Mouse (Mus musculus): ENCODE results near the gene Slco3a1. TPM values are rescaled to one million over a fixed set of nuclear protein-coding genes. Genes with fewer than 3 reads are reported as not detected.

The Slco3a1 gene
- polyA plus RNA-seq, 1 experiment = 1.2 TPM

GRCm38 (mm10) chr7:74422731-74423130 is 131.8 kb downstream of the Slco3a1 start:
- H3K9ac ChIP-seq (ENCODE audit: low read depth, poor library complexity, severe bottlenecking) = no peak overlapping the region
- H3K4me3 ChIP-seq (ENCODE audit: low read depth, low read length) = no peak overlapping the region
- no peak overlapping the region for H3K27ac ChIP-seq (ENCODE audit: insufficient read depth, low read length)
- H3K27me3 ChIP-seq (ENCODE audit: control insufficient read depth, insufficient read depth, low read length, poor library complexity, severe bottlenecking) = no peaks in the 10 kb centered on the region
- no peaks in the 10 kb centered on the region for H3K9me3 ChIP-seq (replicated peaks; ENCODE audit: control insufficient read depth, insufficient read depth, low read length, poor library complexity, severe bottlenecking)
- no peaks in the 10 kb centered on the region for H3K4me1 ChIP-seq (ENCODE audit: control insufficient read depth, insufficient read depth, low read length)
- TF ChIP-seq POLR2A (IDR thresholded peaks at IDR 0.05; ENCODE audit: insufficient read depth, low read length) (no peak), EP300 (IDR thresholded peaks at IDR 0.05; ENCODE audit: insufficient read depth, low read depth, low read length) (no peak), CTCF (IDR thresholded peaks at IDR 0.05; ENCODE audit: low read depth, low read length) (no peak)
- no peaks in the 10 kb centered on the region for H3K36me3 ChIP-seq (ENCODE audit: control insufficient read depth, insufficient read depth, low read length, poor library complexity, severe bottlenecking)

GRCm38 (mm10) chr7:74422002-74422401 is 132.6 kb downstream of the Slco3a1 start:
- Histone ChIP-seq H3K4me1 (ENCODE audit: control insufficient read depth, insufficient read depth, low read length) (no peaks in the 10 kb centered on the region), H3K4me3 (ENCODE audit: low read depth, low read length) (no peak overlapping the region), H3K9me3 (replicated peaks; ENCODE audit: control insufficient read depth, insufficient read depth, low read length, poor library complexity, severe bottlenecking) (no peaks in the 10 kb centered on the region), H3K27me3 (ENCODE audit: control insufficient read depth, insufficient read depth, low read length, poor library complexity, severe bottlenecking) (no peaks in the 10 kb centered on the region), H3K36me3 (ENCODE audit: control insufficient read depth, insufficient read depth, low read length, poor library complexity, severe bottlenecking) (no peaks in the 10 kb centered on the region), H3K27ac (ENCODE audit: insufficient read depth, low read length) (no peak overlapping the region), H3K9ac (ENCODE audit: low read depth, poor library complexity, severe bottlenecking) (no peak overlapping the region)
- TF ChIP-seq POLR2A (IDR thresholded peaks at IDR 0.05; ENCODE audit: insufficient read depth, low read length) = no peak
- TF ChIP-seq EP300 (IDR thresholded peaks at IDR 0.05; ENCODE audit: insufficient read depth, low read depth, low read length) = no peak
- no peak for TF ChIP-seq CTCF (IDR thresholded peaks at IDR 0.05; ENCODE audit: low read depth, low read length)

GRCm38 (mm10) chr7:74421591-74421990 is 133.0 kb downstream of the Slco3a1 start:
- Histone ChIP-seq H3K36me3 (ENCODE audit: control insufficient read depth, insufficient read depth, low read length, poor library complexity, severe bottlenecking) (no peaks in the 10 kb centered on the region), H3K9me3 (replicated peaks; ENCODE audit: control insufficient read depth, insufficient read depth, low read length, poor library complexity, severe bottlenecking) (no peaks in the 10 kb centered on the region), H3K27ac (ENCODE audit: insufficient read depth, low read length) (no peak overlapping the region), H3K27me3 (ENCODE audit: control insufficient read depth, insufficient read depth, low read length, poor library complexity, severe bottlenecking) (no peaks in the 10 kb centered on the region), H3K4me1 (ENCODE audit: control insufficient read depth, insufficient read depth, low read length) (no peaks in the 10 kb centered on the region), H3K9ac (ENCODE audit: low read depth, poor library complexity, severe bottlenecking) (no peak overlapping the region), H3K4me3 (ENCODE audit: low read depth, low read length) (no peak overlapping the region)
- TF ChIP-seq CTCF (IDR thresholded peaks at IDR 0.05; ENCODE audit: low read depth, low read length) (no peak), EP300 (IDR thresholded peaks at IDR 0.05; ENCODE audit: insufficient read depth, low read depth, low read length) (no peak), POLR2A (IDR thresholded peaks at IDR 0.05; ENCODE audit: insufficient read depth, low read length) (no peak)

GRCm38 (mm10) chr7:74419706-74420105 is 134.9 kb downstream of the Slco3a1 start:
- TF ChIP-seq POLR2A (IDR thresholded peaks at IDR 0.05; ENCODE audit: insufficient read depth, low read length) = no peak
- TF ChIP-seq CTCF (IDR thresholded peaks at IDR 0.05; ENCODE audit: low read depth, low read length) = no peak
- no peak for TF ChIP-seq EP300 (IDR thresholded peaks at IDR 0.05; ENCODE audit: insufficient read depth, low read depth, low read length)
- Histone ChIP-seq H3K9me3 (replicated peaks; ENCODE audit: control insufficient read depth, insufficient read depth, low read length, poor library complexity, severe bottlenecking) (no peaks in the 10 kb centered on the region), H3K4me3 (ENCODE audit: low read depth, low read length) (no peak overlapping the region), H3K36me3 (ENCODE audit: control insufficient read depth, insufficient read depth, low read length, poor library complexity, severe bottlenecking) (no peaks in the 10 kb centered on the region), H3K27ac (ENCODE audit: insufficient read depth, low read length) (no peak overlapping the region), H3K4me1 (ENCODE audit: control insufficient read depth, insufficient read depth, low read length) (no peaks in the 10 kb centered on the region), H3K9ac (ENCODE audit: low read depth, poor library complexity, severe bottlenecking) (no peak overlapping the region), H3K27me3 (ENCODE audit: control insufficient read depth, insufficient read depth, low read length, poor library complexity, severe bottlenecking) (no peaks in the 10 kb centered on the region)

- no peak for TF ChIP-seq CTCF (IDR thresholded peaks at IDR 0.05; ENCODE audit: low read depth, low read length)
- no peak for TF ChIP-seq POLR2A (IDR thresholded peaks at IDR 0.05; ENCODE audit: insufficient read depth, low read length)
These were observed 137.6 kb downstream of the Slco3a1 start for GRCm38 (mm10) chr7:74417009-74417408.

GRCm38 (mm10) chr7:74415241-74415640 is 139.3 kb downstream of the Slco3a1 start:
- Histone ChIP-seq H3K36me3 (ENCODE audit: control insufficient read depth, insufficient read depth, low read length, poor library complexity, severe bottlenecking) (no peaks in the 10 kb centered on the region), H3K4me1 (ENCODE audit: control insufficient read depth, insufficient read depth, low read length) (no peaks in the 10 kb centered on the region), H3K27me3 (ENCODE audit: control insufficient read depth, insufficient read depth, low read length, poor library complexity, severe bottlenecking) (no peaks in the 10 kb centered on the region), H3K27ac (ENCODE audit: insufficient read depth, low read length) (no peak overlapping the region), H3K4me3 (ENCODE audit: low read depth, low read length) (no peak overlapping the region), H3K9me3 (replicated peaks; ENCODE audit: control insufficient read depth, insufficient read depth, low read length, poor library complexity, severe bottlenecking) (no peaks in the 10 kb centered on the region), H3K9ac (ENCODE audit: low read depth, poor library complexity, severe bottlenecking) (no peak overlapping the region)
- TF ChIP-seq EP300 (IDR thresholded peaks at IDR 0.05; ENCODE audit: insufficient read depth, low read depth, low read length) = no peak
- TF ChIP-seq CTCF (IDR thresholded peaks at IDR 0.05; ENCODE audit: low read depth, low read length) = no peak
- no peak for TF ChIP-seq POLR2A (IDR thresholded peaks at IDR 0.05; ENCODE audit: insufficient read depth, low read length)

More at GRCm38 (mm10) chr7:74417009-74417408, 137.6 kb downstream of the Slco3a1 start:
- Histone ChIP-seq H3K4me3 (ENCODE audit: low read depth, low read length) (no peak overlapping the region), H3K27ac (ENCODE audit: insufficient read depth, low read length) (no peak overlapping the region), H3K27me3 (ENCODE audit: control insufficient read depth, insufficient read depth, low read length, poor library complexity, severe bottlenecking) (no peaks in the 10 kb centered on the region), H3K9ac (ENCODE audit: low read depth, poor library complexity, severe bottlenecking) (no peak overlapping the region), H3K4me1 (ENCODE audit: control insufficient read depth, insufficient read depth, low read length) (no peaks in the 10 kb centered on the region), H3K36me3 (ENCODE audit: control insufficient read depth, insufficient read depth, low read length, poor library complexity, severe bottlenecking) (no peaks in the 10 kb centered on the region), H3K9me3 (replicated peaks; ENCODE audit: control insufficient read depth, insufficient read depth, low read length, poor library complexity, severe bottlenecking) (no peaks in the 10 kb centered on the region)

All from ES-Bruce4 (cell line).